Mouse (Mus musculus) heart, embryonic 16.5 days (tissue): ENCODE data around the gene Camkk1. TPM values are rescaled to one million over a fixed set of nuclear protein-coding genes. Genes with fewer than 3 reads are reported as not detected.
A peak's percentile ranks its signal among the peaks of the same experiment; 100 is the strongest.

Experiments used
- ATAC-seq: fragments of 200-750 bp; cut with Nextera tagmentation; replicated peaks from 2 replicates; pipeline ENCODE4 v1.8.0; 2017; ENCODE audit warnings: moderate number of reproducible peaks; ENCODE audit not compliant: insufficient read depth, low FRiP score; ENCODE audit errors: extremely low read depth
- H3K27ac ChIP-seq: fragments of 300-500 bp; sonication (generic); 2 replicates; pipeline ENCODE4 v1.5.1; 2014; ENCODE audit warnings: mild to moderate bottlenecking, low read length, control low read depth, moderate library complexity
- H3K27me3 ChIP-seq: fragments of 300-500 bp; sonication (generic); 2 replicates; pipeline ENCODE4 v1.6.1; 2014; ENCODE audit warnings: low read length, mixed read lengths; ENCODE audit not compliant: control insufficient read depth, insufficient read depth
- H3K36me3 ChIP-seq: fragments of 300-500 bp; sonication (generic); 2 replicates; pipeline ENCODE4 v1.6.1; 2014; ENCODE audit not compliant: control insufficient read depth, insufficient read depth
- H3K4me1 ChIP-seq: fragments of 300-500 bp; sonication (generic); 2 replicates; pipeline ENCODE4 v1.6.1; 2014; ENCODE audit warnings: low read length, mixed read lengths; ENCODE audit not compliant: control insufficient read depth, insufficient read depth
- H3K4me2 ChIP-seq: fragments of 300-500 bp; sonication (generic); 2 replicates; pipeline ENCODE4 v1.6.1; 2014; ENCODE audit warnings: low read depth, mild to moderate bottlenecking, control low read depth, low read length
- H3K4me3 ChIP-seq: fragments of 300-500 bp; sonication (generic); 2 replicates; pipeline ENCODE4 v1.5.1; 2014; ENCODE audit warnings: mild to moderate bottlenecking, control low read depth, low read length
- H3K9ac ChIP-seq: fragments of 300-500 bp; sonication (generic); 2 replicates; pipeline ENCODE4 v1.6.1; 2014; ENCODE audit warnings: low read length, control low read depth
- H3K9me3 ChIP-seq: fragments of 300-500 bp; sonication (generic); replicated peaks from 2 replicates; pipeline ENCODE4 v1.6.1; 2016; ENCODE audit warnings: low read length; ENCODE audit not compliant: control insufficient read depth
- WGBS: fragments of 180-500 bp; shearing (Covaris S2); extraction: QIAGEN DNeasy Blood & Tissue Kit; methylation state at CpG from one replicate; pipeline ENCODE4 v1.1.7; 2014; 5-methylcytosine and 5-hydroxymethylcytosine counted together
- polyA plus RNA-seq: library from polyadenylated mRNA; unstranded; fragments of >200 nt; fragmentation: Nextera tagmentation; extraction: Ambion mirVana; gene quantifications from 2 replicates; pipeline ENCODE4 v1.2.1, GENCODE M21; 2015

Camkk1 gene
- polyA plus RNA-seq, 1 experiment from 2014 or later: 3.7 TPM

DNA sequence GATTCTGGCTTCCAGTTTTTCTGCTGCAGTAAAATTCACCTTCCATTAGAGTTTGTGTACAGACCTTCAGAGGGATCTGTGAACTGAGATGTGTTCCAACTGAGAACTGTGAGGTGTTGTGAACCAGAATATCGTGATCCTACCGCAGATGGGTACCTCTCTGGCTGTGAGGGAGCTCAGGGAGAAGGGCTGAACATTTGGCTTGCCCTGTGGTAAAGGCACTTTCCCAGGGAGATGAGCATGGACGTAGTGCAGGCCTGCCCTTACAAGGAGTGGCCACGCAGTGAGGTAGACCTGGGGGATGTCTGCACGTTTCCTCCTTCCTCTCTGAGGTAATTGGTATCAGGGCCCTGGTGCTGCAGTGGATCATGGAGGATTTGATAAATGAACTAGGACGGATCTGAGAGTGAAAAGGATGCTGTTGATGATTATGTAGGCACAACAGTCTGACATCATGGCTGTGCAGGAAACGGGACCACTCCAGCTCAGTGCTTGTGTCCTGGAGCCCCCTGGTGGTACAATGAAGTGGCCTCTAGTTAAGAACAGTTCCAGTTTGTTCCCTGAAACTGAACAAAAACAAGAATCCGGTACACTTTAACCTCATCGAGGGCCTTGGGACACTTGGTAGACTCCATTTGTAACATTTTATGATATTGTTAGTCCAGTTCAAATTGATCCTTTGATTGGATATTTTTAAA, 20.4 kb downstream of the Camkk1 start:
- peak; percentile 54; the same call in 1 of the 2 replicates for ATAC-seq
- Histone ChIP-seq H3K36me3 (no peaks in the 10 kb centered on the region), H3K9ac (no peak overlapping the region), H3K4me3 (no peak overlapping the region), H3K27ac (no peak overlapping the region), H3K27me3 (no peaks in the 10 kb centered on the region), H3K9me3 (no peaks in the 10 kb centered on the region), H3K4me2 (no peak overlapping the region), H3K4me1 (peaks cover 8% of the 10 kb centered on the region)
- 50% methylated on average over 9 of the region's 9 CpGs for WGBS

DNA sequence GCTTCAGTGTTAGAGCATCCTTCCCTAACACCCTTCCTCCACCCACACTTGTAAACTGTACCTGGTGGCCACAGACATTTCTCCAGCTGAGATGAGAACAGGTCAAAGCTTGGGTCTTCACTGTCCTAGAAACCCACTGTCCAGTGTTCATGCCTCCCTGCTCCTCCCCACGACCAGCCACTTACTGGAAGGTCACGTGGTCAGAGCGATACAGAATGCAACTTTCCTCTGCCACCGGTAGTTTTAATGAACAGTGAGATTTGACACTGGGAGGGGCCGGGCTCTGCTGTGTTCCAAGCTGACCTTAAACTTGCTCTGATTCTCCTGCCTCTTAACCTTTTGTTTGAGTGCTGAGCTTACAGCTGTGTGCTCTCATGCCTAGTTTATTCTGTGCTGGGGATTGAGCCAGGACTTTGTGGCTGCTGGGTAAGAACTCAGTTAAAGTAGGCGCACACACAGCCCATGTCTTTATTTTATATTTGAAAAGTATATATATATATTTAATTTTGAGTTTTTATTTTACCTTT, 25.5 kb downstream of the Camkk1 start:
- H3K9ac ChIP-seq: no peak overlapping the region
- peaks cover 14% of the 10 kb centered on the region for H3K4me1 ChIP-seq
- no peak overlapping the region for H3K27ac ChIP-seq
- H3K36me3 ChIP-seq: no peaks in the 10 kb centered on the region
- no peak overlapping the region for H3K4me3 ChIP-seq
- H3K27me3 ChIP-seq: no peaks in the 10 kb centered on the region
- WGBS: 38% methylated on average over 6 of the region's 6 CpGs
- no peak for ATAC-seq
- H3K9me3 ChIP-seq: no peaks in the 10 kb centered on the region
- no peak overlapping the region for H3K4me2 ChIP-seq

DNA sequence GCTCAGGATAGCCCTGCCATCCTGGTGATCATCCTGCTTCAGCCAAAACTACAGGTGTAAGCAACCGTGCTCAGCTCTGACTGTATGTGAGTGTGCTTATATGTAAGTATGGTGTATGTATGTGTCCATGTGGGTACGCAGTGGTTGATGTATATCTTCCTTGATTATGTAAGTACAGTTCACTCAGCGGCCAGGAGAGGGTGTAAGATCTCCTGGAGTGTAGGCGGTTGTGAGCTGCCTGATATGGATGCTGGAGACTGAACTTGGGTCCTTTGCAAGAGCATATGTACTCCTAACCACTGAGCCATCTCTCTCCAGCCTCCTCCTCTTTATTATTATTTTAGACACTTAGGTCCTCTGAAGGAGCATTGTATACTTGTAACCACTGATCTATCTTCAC, 26.0 kb downstream of the Camkk1 start:
- Histone ChIP-seq H3K36me3 (no peaks in the 10 kb centered on the region), H3K9me3 (no peaks in the 10 kb centered on the region)

DNA sequence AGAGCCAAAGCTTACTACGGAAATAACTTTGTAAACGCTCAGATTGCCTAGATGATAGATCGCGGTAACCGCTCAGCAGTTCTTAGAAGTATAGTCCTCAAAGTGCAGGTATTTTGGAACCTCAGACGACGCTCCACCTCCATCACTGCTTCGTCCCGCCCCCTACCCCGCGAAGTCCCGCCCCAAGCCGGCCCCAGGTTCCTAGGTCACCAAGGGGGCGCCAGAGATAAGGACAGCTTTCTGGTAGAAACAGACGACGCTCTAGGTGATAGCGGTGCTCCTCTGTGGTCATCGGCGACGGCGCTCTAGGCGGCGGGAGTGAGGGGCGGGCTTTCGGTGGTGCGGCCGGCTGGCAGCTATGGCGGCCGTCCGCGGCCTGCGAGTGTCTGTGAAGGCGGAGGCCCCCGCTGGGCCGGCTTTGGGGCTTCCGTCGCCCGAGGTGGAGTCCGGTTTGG, 28.8 kb downstream of the Camkk1 start, which contains the start of gene Ncbp3:
Ncbp3 (plus strand) TSS at position 242 of the 455 bp plus-strand sequence.
- peak within 1 kb of the TSS; percentile 89 for H3K4me2 ChIP-seq
- H3K27ac ChIP-seq: peak within 1 kb of the TSS; percentile 95
- H3K9me3 ChIP-seq: no peaks in the 10 kb centered on the region
- WGBS: under 1% methylated on average over 39 of the region's 39 CpGs
- peak within 1 kb of the TSS; percentile 98 for H3K9ac ChIP-seq
- peak within 1 kb of the TSS; percentile 90 for H3K4me3 ChIP-seq
- peak; percentile 94 for ATAC-seq
- H3K4me1 ChIP-seq: peaks cover 21% of the 10 kb centered on the region
- no peaks in the 10 kb centered on the region for H3K27me3 ChIP-seq
- peaks cover 17% of the 10 kb centered on the region; the same call in 1 of the 2 replicates for H3K36me3 ChIP-seq

More for the DNA sequence above, 26.0 kb downstream of the Camkk1 start:
- Histone ChIP-seq H3K4me2 (no peak overlapping the region), H3K4me3 (no peak overlapping the region), H3K27ac (no peak overlapping the region), H3K9ac (no peak overlapping the region), H3K27me3 (no peaks in the 10 kb centered on the region), H3K4me1 (peaks cover 16% of the 10 kb centered on the region)
- 64% methylated on average over 4 of the region's 4 CpGs for WGBS
- ATAC-seq: no peak

DNA sequence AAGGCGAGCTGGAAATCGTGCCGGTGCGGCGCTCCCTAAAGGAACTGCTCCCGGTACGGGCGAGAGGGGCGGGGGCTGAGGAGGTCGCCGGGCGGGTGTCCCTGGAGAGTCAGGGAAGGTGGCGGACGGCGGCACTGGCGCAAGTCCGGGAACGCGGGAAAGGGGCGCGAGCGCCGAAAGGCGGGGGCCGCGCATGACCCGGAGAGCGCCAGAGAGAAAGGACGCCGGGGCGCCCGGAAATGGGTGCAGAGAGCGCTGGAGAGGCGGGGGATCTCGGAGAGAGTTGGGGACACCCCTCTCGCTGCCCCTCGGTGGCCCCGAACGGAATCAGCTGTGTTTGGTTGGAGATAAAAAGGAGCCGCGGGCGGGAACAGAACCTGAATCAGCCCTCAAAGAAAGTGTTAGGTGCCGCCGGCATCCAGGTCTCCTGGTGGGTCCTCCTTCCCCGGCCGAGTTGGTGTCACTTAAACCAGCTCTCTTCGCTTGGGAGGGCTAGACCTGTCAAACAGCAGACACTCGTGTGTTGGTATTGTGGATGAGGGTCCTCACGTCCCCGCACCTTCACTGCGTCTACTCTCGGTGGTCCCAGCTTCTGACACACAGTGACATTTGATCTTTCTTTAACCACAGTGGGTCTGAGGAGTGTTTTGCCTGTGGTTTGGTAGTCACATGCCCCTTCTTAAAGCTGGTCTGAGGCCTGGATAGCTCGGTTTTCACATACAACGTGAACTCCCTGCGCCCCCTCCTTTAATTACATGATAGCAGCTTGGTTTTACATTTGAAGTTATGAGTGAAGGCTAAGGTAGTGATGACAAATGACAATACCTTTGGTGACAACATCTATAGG, 29.4 kb downstream of the Camkk1 start:
- Histone ChIP-seq H3K9me3 (no peaks in the 10 kb centered on the region), H3K27me3 (no peaks in the 10 kb centered on the region), H3K4me1 (peaks cover 24% of the 10 kb centered on the region), H3K9ac (peak overlapping the region; percentile 98), H3K4me3 (peak overlapping the region; percentile 90), H3K36me3 (peaks cover 17% of the 10 kb centered on the region; the same call in 1 of the 2 replicates), H3K27ac (peak overlapping the region; percentile 95), H3K4me2 (peak overlapping the region; percentile 89)
- ATAC-seq: peak; percentile 74
- WGBS: under 1% methylated on average over 55 of the region's 55 CpGs

DNA sequence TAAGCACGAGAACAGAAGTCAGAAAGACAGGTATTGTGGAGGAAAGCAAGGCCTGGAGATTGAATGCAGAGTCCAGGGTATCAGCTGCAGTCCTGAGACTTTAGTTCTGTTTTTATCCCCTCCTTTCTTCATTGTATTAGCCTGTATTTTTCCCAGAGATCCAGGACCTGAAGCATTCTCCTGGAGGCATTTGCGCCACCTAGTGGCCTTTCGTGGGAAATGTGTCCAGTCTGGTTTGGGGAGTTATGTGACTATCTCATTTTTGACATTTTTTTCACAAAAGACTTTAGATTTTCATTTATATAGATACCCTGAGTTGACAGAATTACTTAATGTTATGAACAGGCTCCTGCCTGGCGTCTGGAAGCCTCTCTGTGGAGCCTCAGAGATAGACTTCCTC, 30.5 kb downstream of the Camkk1 start:
- WGBS: 5% methylated on average over 4 of the region's 4 CpGs
- Histone ChIP-seq H3K9me3 (no peaks in the 10 kb centered on the region), H3K4me2 (peak overlapping the region; percentile 89), H3K36me3 (peaks cover 26% of the 10 kb centered on the region), H3K9ac (peak overlapping the region; percentile 33; the same call in 1 of the 2 replicates), H3K4me1 (peaks cover 22% of the 10 kb centered on the region), H3K27ac (peak overlapping the region; percentile 45), H3K4me3 (peak overlapping the region; percentile 90), H3K27me3 (no peaks in the 10 kb centered on the region)
- no peak for ATAC-seq

DNA sequence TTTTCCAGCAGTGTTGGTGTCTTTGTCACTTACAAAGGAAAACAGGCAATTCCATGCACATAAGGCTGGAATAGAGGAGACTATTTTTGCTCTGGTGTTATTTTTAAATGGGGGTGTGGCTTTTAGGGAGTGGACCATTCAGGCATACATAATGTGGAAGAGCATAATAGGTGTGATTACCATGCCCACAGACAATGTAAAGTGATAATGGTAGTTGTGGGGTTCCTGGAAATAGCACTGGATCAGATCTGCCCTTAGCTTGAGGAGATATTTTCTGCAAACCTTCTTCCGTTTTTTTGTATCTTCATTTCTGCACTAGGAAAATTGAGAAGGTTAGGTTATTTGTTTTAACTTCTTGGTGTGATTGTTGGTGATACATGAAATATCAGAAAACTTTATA, 34.0 kb downstream of the Camkk1 start:
- Histone ChIP-seq H3K36me3 (peaks cover 41% of the 10 kb centered on the region), H3K9ac (no peak overlapping the region), H3K4me1 (peaks cover 22% of the 10 kb centered on the region), H3K4me2 (no peak overlapping the region), H3K27ac (peak overlapping the region; percentile 11; the same call in 1 of the 2 replicates), H3K9me3 (no peaks in the 10 kb centered on the region), H3K4me3 (no peak overlapping the region), H3K27me3 (no peaks in the 10 kb centered on the region)
- no peak for ATAC-seq
- 69% methylated on average over 1 of the region's 1 CpGs for whole genome bisulfite sequencing

DNA sequence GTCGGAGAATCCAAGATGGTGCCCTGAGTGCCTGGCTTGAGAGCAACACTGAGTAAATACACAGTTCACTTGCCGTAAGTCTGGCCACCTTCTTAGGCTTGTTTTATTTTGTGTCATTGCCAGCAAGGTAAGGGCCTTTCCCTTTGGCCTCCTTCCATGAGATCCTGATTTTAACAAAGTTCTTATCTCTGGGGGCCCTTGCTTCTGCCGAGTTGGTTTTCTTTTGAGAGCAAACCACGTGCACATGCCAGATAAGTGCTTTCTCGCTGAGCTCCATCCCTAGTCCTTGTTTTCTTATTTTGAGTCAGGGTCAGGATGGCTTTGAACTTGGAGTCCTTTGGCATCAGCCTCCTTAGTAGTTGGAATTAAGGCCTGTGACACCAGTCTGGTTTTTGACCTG, 38.9 kb downstream of the Camkk1 start:
- ATAC-seq: no peak
- Histone ChIP-seq H3K4me2 (no peak overlapping the region), H3K9ac (no peak overlapping the region), H3K36me3 (peaks cover 36% of the 10 kb centered on the region), H3K27me3 (no peaks in the 10 kb centered on the region), H3K27ac (no peak overlapping the region), H3K9me3 (no peaks in the 10 kb centered on the region), H3K4me3 (no peak overlapping the region), H3K4me1 (peaks cover 7% of the 10 kb centered on the region)
- WGBS: 53% methylated on average over 5 of the region's 5 CpGs
